Mouse (Mus musculus) natural killer cell, adult 2 months (primary cell): Measurements from ENCODE around the gene Taf8.
A peak's percentile ranks its signal among the peaks of the same experiment; 100 is the strongest.

Experiments
- DNase-seq, 2 experiments: peaks; one replicate each; pipeline ENCODE4 v3.0.0; 2022; ENCODE audit warnings: low spot score in 2 of 2

Taf8 gene

GRCm38 (mm10) chr17:47458310-47458709, 43.8 kb downstream of the Taf8 start:
- no peak for DNase-seq

GRCm38 (mm10) chr17:47454675-47455074, 47.4 kb downstream of the Taf8 start:
- DNase-seq = no peak

GRCm38 (mm10) chr17:47452886-47453285, 49.2 kb downstream of the Taf8 start:
- no peak for DNase-seq

- no peak for DNase-seq
Measured at GRCm38 (mm10) chr17:47450880-47451565, 51.1 kb downstream of the Taf8 start.

GRCm38 (mm10) chr17:47450239-47450638, 51.9 kb downstream of the Taf8 start:
- DNase-seq = no peak

GRCm38 (mm10) chr17:47449432-47449831, 52.7 kb downstream of the Taf8 start:
- DNase-seq = no peak

- no peak for DNase-seq
Measured at GRCm38 (mm10) chr17:47448523-47449372, 53.3 kb downstream of the Taf8 start.

- DNase-seq = no peak
Measured at GRCm38 (mm10) chr17:47446561-47446960, 55.5 kb downstream of the Taf8 start.

GRCm38 (mm10) chr17:47446025-47446424, 56.1 kb downstream of the Taf8 start:
- no peak for DNase-seq

- no peak for DNase-seq
Measured at GRCm38 (mm10) chr17:47445518-47445917, 56.6 kb downstream of the Taf8 start.

- no peak for DNase-seq
Measured at GRCm38 (mm10) chr17:47444113-47444512, 58.0 kb downstream of the Taf8 start.

- no peak for DNase-seq
Measured at GRCm38 (mm10) chr17:47442271-47442670, 59.8 kb downstream of the Taf8 start.

- DNase-seq = no peak
Measured at GRCm38 (mm10) chr17:47441296-47442051, 60.6 kb downstream of the Taf8 start.

- DNase-seq = no peak
Measured at GRCm38 (mm10) chr17:47440359-47440890, 61.7 kb downstream of the Taf8 start.

GRCm38 (mm10) chr17:47439396-47440028, 62.6 kb downstream of the Taf8 start:
- DNase-seq = no peak

GRCm38 (mm10) chr17:47438611-47439010, 63.5 kb downstream of the Taf8 start:
- DNase-seq = no peak

GRCm38 (mm10) chr17:47436907-47437547, 65.1 kb downstream of the Taf8 start, which contains the start of gene 1700001C19Rik:
1700001C19Rik (minus strand) TSS chr17:47437376.
- DNase-seq = peak; percentile 16 to 29

GRCm38 (mm10) chr17:47436156-47436906, 65.8 kb downstream of the Taf8 start, which contains the start of gene AI661453:
AI661453 (plus strand) TSS chr17:47436615.
- DNase-seq = no peak
